Mouse (Mus musculus): ENCODE measurements at regions not wholly inside any gene's neighbourhood (a gene's known extent, or its start where the extent isn't known, plus 50 kb on each side); places are given as distances from the start of the nearest gene placed in this dataset.

DNA sequence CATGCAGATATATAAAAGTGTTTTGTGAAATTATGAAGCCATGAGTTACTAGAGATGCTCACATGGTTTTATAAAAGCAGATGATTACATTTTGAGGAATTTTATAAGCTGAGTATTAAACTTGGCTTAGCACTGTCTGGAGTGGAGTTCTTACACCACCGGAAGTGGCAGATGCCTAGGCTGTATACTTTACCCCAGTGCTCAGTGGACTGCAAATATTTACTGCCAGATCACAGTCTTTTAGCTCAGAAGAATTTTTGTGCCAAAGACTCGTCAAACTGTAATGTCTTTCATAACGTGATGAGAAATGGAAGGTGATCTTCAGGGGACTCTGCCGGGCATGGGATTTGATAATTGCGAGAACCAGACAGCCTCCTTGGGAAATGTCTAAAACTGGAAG lies 136.1 kb upstream of the 9330182O14Rik start:
- H3K9ac ChIP-seq: no peak overlapping the region
- WGBS: 88% methylated on average over 5 of the region's 5 CpGs
- ATAC-seq (ENCODE audit: low FRiP score): no peak
- no peaks in the 10 kb centered on the region for H3K27me3 ChIP-seq
- no peak overlapping the region for H3K27ac ChIP-seq
- no peaks in the 10 kb centered on the region for H3K9me3 ChIP-seq
- no peak overlapping the region for H3K4me3 ChIP-seq (replicated peaks)
- no peak overlapping the region for H3K4me2 ChIP-seq
- H3K36me3 ChIP-seq (replicated peaks): no peaks in the 10 kb centered on the region
- no peaks in the 10 kb centered on the region for H3K4me1 ChIP-seq

DNA sequence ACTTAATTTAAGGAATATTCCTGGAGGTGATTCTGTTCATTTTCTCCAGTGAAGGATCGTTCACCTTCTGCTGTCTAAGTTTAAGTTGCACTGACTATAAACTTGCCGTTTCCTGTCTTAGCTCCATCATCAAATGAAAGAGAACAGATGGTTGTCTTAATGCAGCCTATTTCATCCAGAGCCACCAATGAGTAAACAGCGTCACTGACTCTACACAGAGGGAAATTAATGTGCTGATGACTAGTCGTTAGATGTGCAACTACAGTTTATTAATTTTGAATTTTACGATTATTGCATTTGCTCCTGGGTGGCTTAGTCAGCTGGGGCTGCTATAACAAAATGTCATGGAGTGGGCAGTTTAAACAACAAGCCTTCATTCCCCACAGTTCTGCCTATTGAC lies 134.1 kb upstream of the 9330182O14Rik start:
- Histone ChIP-seq H3K9me3 (no peaks in the 10 kb centered on the region), H3K4me1 (no peaks in the 10 kb centered on the region), H3K4me3 (replicated peaks) (no peak overlapping the region), H3K27ac (no peak overlapping the region), H3K9ac (no peak overlapping the region), H3K27me3 (no peaks in the 10 kb centered on the region), H3K36me3 (replicated peaks) (no peaks in the 10 kb centered on the region), H3K4me2 (no peak overlapping the region)
- no peak for ATAC-seq (ENCODE audit: low FRiP score)
- WGBS: 86% methylated on average over 5 of the region's 5 CpGs

DNA sequence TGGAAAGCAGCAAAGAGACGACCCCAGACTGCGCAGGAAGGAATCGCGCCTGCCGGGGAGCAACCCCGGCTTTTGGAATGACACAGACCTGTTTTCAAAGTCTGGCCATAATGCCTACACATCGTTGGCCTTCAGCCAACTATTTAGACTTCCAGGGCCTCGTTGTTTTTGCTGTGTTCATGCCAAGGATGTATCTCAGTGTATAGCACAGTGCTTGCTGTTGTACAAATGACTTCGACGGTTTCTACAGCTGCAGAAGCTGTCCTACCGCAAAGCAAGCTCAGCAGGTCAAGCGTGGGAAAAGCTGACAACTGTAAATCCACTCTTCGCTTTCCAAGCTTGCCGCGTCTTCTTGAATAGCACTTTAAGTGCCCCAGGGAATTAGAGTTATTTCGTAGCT lies 129.1 kb upstream of the 9330182O14Rik start:
- 83% methylated on average over 16 of the region's 16 CpGs for WGBS

DNA sequence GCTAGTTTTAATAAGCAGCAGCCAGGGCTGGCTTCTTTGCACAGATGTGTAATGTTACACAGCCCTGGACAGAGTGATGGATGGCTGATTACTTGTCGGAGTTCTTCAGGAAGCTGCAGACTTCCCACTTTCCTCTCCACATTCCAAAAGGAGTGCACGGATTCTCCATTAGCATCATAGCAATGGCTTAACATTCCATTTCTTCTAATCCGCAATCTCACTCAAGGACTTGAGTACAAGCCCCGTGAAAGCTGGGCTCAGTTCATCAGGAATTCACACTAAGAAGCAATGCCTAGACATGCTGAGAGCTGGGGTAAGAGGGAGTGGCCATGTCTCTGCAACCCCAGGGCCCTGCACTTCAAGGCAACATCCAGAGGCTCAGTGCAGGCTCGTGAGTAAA lies 126.3 kb upstream of the 9330182O14Rik start:
- no peak overlapping the region for H3K27ac ChIP-seq
- H3K4me1 ChIP-seq: no peaks in the 10 kb centered on the region
- H3K4me3 ChIP-seq (replicated peaks): no peak overlapping the region
- no peak for ATAC-seq (ENCODE audit: low FRiP score)
- H3K36me3 ChIP-seq (replicated peaks): no peaks in the 10 kb centered on the region
- 15% methylated on average over 5 of the region's 5 CpGs for WGBS
- H3K4me2 ChIP-seq: no peak overlapping the region
- no peak overlapping the region for H3K9ac ChIP-seq
- H3K9me3 ChIP-seq: no peaks in the 10 kb centered on the region
- H3K27me3 ChIP-seq: no peaks in the 10 kb centered on the region

More for the DNA sequence above, 129.1 kb upstream of the 9330182O14Rik start:
- H3K27me3 ChIP-seq: no peaks in the 10 kb centered on the region
- H3K27ac ChIP-seq: no peak overlapping the region
- H3K36me3 ChIP-seq (replicated peaks): no peaks in the 10 kb centered on the region
- no peak overlapping the region for H3K4me3 ChIP-seq (replicated peaks)
- H3K4me2 ChIP-seq: no peak overlapping the region
- no peak overlapping the region for H3K9ac ChIP-seq
- H3K9me3 ChIP-seq: no peaks in the 10 kb centered on the region
- H3K4me1 ChIP-seq: no peaks in the 10 kb centered on the region
- no peak for ATAC-seq (ENCODE audit: low FRiP score)

DNA sequence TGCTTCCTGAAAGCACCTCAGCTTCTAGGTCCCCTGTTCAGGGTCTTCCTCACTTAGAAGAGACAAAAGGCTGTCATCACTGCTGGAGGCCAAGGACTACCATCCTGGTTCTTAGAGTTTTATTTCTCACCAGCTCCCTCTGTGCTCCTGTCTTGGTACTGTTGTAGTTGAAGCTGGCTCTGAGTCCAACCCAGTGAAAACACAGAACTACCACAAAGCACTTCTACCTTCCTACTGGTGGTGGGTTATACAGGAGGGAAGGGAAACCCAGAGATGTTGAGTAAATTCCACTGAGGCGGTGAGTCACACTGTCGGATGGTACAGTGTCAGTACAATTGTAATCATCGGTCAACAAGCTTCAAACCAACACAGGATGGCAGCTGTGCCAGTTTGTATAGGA lies 120.3 kb upstream of the 9330182O14Rik start:
- Histone ChIP-seq H3K27me3 (no peaks in the 10 kb centered on the region), H3K9ac (no peak overlapping the region), H3K27ac (no peak overlapping the region), H3K4me1 (peaks cover 13% of the 10 kb centered on the region), H3K4me2 (no peak overlapping the region), H3K4me3 (replicated peaks) (no peak overlapping the region), H3K9me3 (no peaks in the 10 kb centered on the region), H3K36me3 (replicated peaks) (no peaks in the 10 kb centered on the region)
- WGBS: 93% methylated on average over 3 of the region's 3 CpGs
- ATAC-seq (ENCODE audit: low FRiP score): no peak

DNA sequence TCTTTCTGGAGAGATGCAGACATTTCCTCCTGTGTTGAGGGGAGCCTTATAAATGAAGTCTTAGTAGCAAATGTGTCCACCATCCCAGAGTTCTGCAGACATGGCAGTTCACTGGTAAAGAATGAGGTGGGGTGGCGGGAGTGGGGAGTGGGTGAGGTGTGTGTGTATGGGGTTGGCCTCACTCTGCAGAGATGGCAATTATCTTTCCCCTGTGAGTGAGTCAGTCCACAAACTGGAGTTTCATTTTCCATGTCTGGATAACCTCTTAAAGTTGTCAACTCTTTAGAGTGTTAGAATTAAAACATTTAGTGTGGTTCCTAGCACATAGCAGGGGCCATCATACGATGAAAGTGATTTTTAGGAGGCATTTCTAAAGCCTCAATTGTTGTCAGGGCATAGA lies 117.1 kb upstream of the 9330182O14Rik start:
- WGBS: 84% methylated on average over 2 of the region's 2 CpGs
- H3K27ac ChIP-seq: no peak overlapping the region
- no peaks in the 10 kb centered on the region for H3K27me3 ChIP-seq
- H3K9ac ChIP-seq: no peak overlapping the region
- no peak overlapping the region for H3K4me2 ChIP-seq
- H3K4me1 ChIP-seq: peaks cover 14% of the 10 kb centered on the region
- H3K4me3 ChIP-seq (replicated peaks): no peak overlapping the region
- ATAC-seq (ENCODE audit: low FRiP score): no peak
- no peaks in the 10 kb centered on the region for H3K9me3 ChIP-seq
- H3K36me3 ChIP-seq (replicated peaks): no peaks in the 10 kb centered on the region

DNA sequence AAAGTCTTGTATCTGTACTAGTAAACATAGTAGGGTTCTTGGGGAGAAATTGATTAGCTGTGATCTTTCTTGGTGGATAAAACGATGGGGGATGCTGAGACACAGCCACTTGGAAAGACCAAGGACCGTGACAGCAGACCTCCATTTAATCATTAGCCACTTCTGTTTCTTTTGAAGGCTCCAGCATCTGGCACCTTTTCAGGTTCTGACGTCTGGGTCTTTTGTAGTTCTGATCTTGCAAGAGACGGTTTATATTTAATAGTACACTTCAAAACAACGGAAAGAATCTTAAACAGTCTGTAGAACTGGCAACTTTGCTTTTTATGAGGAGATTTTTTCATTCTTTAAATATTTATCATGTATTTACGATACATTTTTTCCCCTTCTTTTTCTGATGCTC lies 116.6 kb upstream of the 9330182O14Rik start:
- Histone ChIP-seq H3K9me3 (no peaks in the 10 kb centered on the region), H3K4me1 (peaks cover 14% of the 10 kb centered on the region), H3K4me3 (replicated peaks) (no peak overlapping the region), H3K4me2 (peak overlapping the region; percentile 36; the same call in 1 of the 2 replicates), H3K36me3 (replicated peaks) (no peaks in the 10 kb centered on the region), H3K27me3 (no peaks in the 10 kb centered on the region), H3K27ac (no peak overlapping the region), H3K9ac (no peak overlapping the region)
- 22% methylated on average over 6 of the region's 6 CpGs for WGBS
- no peak for ATAC-seq (ENCODE audit: low FRiP score)

DNA sequence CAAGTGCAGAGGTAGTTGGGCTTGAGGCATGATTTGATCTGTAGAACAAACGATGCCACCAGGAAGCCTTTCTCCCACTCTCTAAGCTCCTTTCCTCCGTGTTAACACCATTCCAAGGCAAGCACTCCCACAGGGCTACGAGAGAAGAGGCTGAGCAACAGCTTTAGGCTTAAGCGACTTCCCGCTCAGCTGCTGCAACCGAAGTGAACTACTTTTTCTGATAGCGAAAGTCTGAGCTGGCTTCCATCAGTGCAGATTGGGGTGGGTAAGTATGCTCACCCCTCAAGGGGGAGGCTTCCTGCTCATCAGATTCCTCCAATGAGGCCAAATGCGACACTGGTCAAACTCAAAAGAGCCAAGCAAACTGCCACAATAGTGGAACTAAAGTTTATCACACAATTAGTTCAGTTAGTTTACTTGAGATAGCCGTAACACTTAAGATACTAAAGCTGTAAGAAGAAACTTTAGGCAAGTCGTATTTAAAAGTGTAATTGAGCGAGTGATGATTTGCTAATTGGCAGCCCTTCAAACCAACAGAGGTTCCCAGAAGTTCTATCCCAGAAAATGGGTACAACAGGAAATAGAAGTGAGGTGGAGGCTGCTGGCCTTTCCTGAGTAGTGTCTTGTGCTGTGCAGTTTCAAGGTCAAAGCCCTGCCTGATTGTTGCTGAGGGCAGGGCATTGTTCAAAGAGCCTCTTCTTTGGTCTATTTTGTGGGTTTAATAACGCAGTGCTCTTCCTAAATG lies 115.9 kb upstream of the 9330182O14Rik start:
- ATAC-seq (ENCODE audit: low FRiP score): peak; percentile 44; the same call in 1 of the 2 replicates
- peaks cover 14% of the 10 kb centered on the region for H3K4me1 ChIP-seq
- no peak overlapping the region for H3K27ac ChIP-seq
- no peaks in the 10 kb centered on the region for H3K9me3 ChIP-seq
- 15% methylated on average over 12 of the region's 12 CpGs for WGBS
- H3K36me3 ChIP-seq (replicated peaks): no peaks in the 10 kb centered on the region
- peak overlapping the region; percentile 36 for H3K4me2 ChIP-seq
- no peak overlapping the region for H3K9ac ChIP-seq
- no peaks in the 10 kb centered on the region for H3K27me3 ChIP-seq
- no peak overlapping the region for H3K4me3 ChIP-seq (replicated peaks)

DNA sequence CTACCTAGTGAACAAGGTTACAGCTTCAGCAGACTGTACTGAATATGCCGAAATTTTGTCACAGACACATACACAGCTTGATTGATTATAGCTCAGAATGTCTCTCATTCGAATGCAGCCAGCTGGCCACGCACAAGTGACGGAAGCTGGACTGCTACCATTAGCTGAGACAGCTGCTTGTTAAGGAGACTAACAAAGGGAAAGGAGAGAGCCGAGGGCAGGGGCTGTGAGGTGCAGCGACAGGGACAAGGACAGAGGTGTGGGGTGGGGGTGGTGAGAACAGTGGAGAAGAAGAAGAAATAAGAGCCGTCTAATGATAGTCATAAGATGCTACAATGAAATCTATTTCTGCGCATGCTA lies 115.4 kb upstream of the 9330182O14Rik start:
- Histone ChIP-seq H3K9ac (no peak overlapping the region), H3K36me3 (replicated peaks) (no peaks in the 10 kb centered on the region), H3K4me3 (replicated peaks) (no peak overlapping the region), H3K9me3 (no peaks in the 10 kb centered on the region), H3K4me2 (peak overlapping the region; percentile 17; the same call in 1 of the 2 replicates), H3K4me1 (peaks cover 14% of the 10 kb centered on the region), H3K27me3 (no peaks in the 10 kb centered on the region), H3K27ac (no peak overlapping the region)
- 33% methylated on average over 8 of the region's 8 CpGs for WGBS
- peak; percentile 84; the same call in 1 of the 2 replicates for ATAC-seq (ENCODE audit: low FRiP score)

DNA sequence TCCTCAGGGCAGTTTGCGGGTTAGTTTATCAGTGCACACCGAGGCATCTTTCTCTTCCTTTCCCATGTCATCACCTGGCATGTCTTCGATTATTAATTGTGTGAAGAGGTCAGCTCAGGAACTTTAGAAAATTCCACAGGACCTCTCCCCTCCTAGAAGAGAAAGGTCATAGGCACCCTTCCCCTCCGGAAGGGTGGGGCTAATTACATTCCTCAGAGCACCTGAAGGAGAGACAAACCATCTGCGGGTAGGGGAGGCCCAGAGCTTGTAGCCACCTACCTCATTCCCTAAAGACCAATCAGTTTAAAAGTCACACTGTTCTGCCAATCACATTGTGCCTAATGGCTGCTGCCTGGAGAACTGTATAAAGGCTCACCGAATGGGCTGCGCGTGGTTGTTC lies 114.9 kb upstream of the 9330182O14Rik start:
- H3K36me3 ChIP-seq (replicated peaks): no peaks in the 10 kb centered on the region
- H3K4me1 ChIP-seq: peaks cover 14% of the 10 kb centered on the region
- no peak overlapping the region for H3K9ac ChIP-seq
- ATAC-seq (ENCODE audit: low FRiP score): no peak; the same call in 1 of the 2 replicates
- H3K27me3 ChIP-seq: no peaks in the 10 kb centered on the region
- no peaks in the 10 kb centered on the region for H3K9me3 ChIP-seq
- 83% methylated on average over 8 of the region's 8 CpGs for WGBS
- H3K27ac ChIP-seq: no peak overlapping the region
- no peak overlapping the region for H3K4me3 ChIP-seq (replicated peaks)
- H3K4me2 ChIP-seq: no peak overlapping the region

DNA sequence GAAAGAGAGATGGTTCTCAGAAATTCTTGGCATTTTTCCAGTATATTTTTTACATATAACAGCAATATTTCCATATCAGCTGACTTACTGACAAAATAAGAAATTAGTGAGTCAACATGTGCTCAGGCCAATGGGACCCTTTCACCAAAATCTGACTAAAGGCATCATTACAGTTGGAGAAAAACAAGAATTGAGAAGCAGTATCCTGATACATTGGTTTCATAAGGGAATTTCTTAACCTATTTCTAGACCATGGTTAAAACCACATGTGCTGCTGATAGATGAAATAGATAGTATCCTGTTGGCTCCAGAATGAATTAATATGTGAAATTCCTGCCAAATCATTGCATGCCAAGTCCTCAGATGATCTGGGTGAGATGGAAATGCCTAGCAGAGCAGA lies 114.1 kb upstream of the 9330182O14Rik start:
- Histone ChIP-seq H3K36me3 (replicated peaks) (no peaks in the 10 kb centered on the region), H3K27ac (no peak overlapping the region)
- ATAC-seq (ENCODE audit: low FRiP score): no peak

DNA sequence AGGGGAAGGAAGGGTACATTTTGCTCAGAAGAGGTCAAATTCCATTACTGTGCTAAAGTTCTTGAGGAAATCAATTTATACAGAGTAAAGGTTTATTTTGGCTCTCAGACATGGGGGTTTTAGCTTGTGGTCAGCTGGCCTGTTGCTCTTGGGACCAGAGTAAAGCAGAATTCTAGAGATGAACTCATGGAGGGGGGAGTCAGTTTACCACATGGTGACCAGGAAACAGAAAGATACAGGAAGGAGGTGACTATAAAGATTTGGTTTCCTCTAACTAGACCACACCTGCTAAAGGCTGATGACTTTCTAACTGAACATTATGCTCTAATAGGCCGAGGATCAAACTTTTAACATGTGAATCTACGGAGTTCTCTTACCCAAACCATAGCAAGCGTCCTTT lies 113.5 kb upstream of the 9330182O14Rik start:
- Histone ChIP-seq H3K4me2 (no peak overlapping the region), H3K4me1 (peaks cover 14% of the 10 kb centered on the region), H3K27ac (no peak overlapping the region), H3K9ac (no peak overlapping the region), H3K9me3 (no peaks in the 10 kb centered on the region), H3K4me3 (replicated peaks) (no peak overlapping the region), H3K36me3 (replicated peaks) (no peaks in the 10 kb centered on the region), H3K27me3 (no peaks in the 10 kb centered on the region)
- 94% methylated on average over 3 of the region's 3 CpGs for WGBS
- ATAC-seq (ENCODE audit: low FRiP score): no peak

More for the DNA sequence above, 114.1 kb upstream of the 9330182O14Rik start:
- H3K4me3 ChIP-seq (replicated peaks): no peak overlapping the region
- H3K4me2 ChIP-seq: no peak overlapping the region
- no peaks in the 10 kb centered on the region for H3K9me3 ChIP-seq
- H3K27me3 ChIP-seq: no peaks in the 10 kb centered on the region
- H3K9ac ChIP-seq: no peak overlapping the region
- H3K4me1 ChIP-seq: peaks cover 14% of the 10 kb centered on the region

DNA sequence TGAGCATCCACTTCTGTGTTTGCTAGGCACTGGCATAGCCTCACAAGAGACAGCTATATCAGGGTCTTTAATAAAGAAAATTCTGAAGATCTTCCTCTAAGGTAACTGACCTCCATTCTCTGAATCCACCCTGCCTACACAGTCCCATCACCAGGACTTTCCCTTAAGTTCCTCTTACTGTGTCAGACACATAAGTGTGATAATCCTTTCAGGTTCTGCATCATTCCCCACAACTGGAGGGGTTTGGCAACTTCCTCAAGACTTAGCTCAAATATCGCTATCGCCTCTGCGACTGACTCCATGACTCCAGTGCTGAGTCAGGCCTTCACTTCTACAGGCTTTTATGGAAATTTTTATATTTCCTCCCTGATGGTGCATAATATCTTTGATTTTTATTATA lies 111.0 kb upstream of the 9330182O14Rik start:
- Histone ChIP-seq H3K4me1 (peaks cover 7% of the 10 kb centered on the region), H3K36me3 (replicated peaks) (no peaks in the 10 kb centered on the region), H3K9me3 (no peaks in the 10 kb centered on the region), H3K27ac (no peak overlapping the region), H3K9ac (no peak overlapping the region), H3K27me3 (no peaks in the 10 kb centered on the region), H3K4me3 (replicated peaks) (no peak overlapping the region), H3K4me2 (no peak overlapping the region)
- WGBS: over 99% methylated on average over 3 of the region's 3 CpGs
- ATAC-seq (ENCODE audit: low FRiP score): no peak
